Mouse (Mus musculus) embryonic fibroblast, embryonic 13.5 days (primary cell): ENCODE data around the gene Cdc42ep1.

Experiments
- CTCF ChIP-seq: IDR thresholded peaks from 2 replicates; pipeline ENCODE4 v1.5.1; 2011; ENCODE audit warnings: mild to moderate bottlenecking, control low read depth, low read length, moderate library complexity, borderline replicate concordance; ENCODE audit not compliant: insufficient read depth
- POLR2A ChIP-seq: IDR thresholded peaks from 2 replicates; pipeline ENCODE4 v1.6.1; 2011; ENCODE audit warnings: low read depth, mild to moderate bottlenecking, control low read depth, low read length, moderate library complexity

DNA sequence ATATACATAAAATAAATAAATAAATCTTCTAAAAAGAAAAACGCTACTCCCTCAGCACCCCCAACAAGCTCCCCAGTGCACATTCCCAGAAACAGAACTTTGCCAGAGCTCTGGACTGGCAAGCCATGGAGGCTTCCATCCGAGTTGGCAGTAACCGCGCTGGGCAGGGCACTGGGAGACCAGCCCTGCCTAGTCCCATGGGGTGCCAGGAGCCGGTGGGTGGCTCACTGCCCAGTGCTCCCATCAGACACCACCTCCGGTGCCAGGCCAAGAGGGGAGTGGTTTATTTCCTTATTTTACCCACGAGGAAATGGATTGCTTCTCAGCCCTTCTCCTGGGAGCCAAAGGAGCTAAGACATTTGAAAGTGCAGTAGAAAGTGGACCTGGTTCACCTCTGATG, 14.6 kb downstream of the Cdc42ep1 start:
- TF ChIP-seq POLR2A (no peak), CTCF (no peak)
